Mouse (Mus musculus): Measurements from ENCODE around the gene Cercam. TPM values are rescaled to one million over a fixed set of nuclear protein-coding genes. Genes with fewer than 3 reads are reported as not detected.

The Cercam gene
- 0.62 TPM for total RNA-seq (2023)

DNA sequence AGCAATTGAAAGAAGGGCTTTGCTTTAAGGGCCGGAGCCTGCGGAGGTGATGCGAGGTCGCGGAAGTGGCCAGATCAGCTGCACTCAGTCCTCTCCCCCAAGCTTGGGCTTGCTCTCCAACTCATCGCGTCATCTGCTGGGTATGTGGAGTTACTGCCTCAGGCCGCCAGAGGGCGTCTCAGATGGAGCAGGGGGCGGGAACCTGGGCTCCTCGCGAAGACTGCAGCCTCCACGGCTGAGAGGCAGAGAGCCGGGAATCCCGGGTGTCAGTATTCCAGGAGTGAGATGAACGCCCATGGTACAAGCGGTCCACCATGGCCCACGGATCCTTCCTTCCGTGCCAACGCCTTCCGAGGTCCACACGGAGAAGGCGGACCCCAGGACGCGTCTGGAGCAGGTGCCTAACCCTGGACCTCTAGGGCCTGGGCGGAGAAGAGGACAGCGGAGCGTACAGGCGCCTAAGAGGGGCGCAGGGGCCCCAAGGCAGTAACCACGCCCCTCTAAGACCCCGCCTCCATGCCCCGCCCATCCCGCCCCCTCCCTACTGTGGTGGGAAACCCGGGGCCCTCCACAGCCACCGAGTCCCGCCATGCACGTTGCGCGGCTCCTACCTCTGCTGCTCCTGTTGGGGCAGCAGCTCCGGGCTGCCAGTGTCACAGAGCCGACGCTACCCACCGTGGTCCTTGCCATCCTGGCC is at the start of gene Cercam:
TSS of gene Cercam (plus strand) at position 216 of the 697 bp plus-strand sequence.

DNA sequence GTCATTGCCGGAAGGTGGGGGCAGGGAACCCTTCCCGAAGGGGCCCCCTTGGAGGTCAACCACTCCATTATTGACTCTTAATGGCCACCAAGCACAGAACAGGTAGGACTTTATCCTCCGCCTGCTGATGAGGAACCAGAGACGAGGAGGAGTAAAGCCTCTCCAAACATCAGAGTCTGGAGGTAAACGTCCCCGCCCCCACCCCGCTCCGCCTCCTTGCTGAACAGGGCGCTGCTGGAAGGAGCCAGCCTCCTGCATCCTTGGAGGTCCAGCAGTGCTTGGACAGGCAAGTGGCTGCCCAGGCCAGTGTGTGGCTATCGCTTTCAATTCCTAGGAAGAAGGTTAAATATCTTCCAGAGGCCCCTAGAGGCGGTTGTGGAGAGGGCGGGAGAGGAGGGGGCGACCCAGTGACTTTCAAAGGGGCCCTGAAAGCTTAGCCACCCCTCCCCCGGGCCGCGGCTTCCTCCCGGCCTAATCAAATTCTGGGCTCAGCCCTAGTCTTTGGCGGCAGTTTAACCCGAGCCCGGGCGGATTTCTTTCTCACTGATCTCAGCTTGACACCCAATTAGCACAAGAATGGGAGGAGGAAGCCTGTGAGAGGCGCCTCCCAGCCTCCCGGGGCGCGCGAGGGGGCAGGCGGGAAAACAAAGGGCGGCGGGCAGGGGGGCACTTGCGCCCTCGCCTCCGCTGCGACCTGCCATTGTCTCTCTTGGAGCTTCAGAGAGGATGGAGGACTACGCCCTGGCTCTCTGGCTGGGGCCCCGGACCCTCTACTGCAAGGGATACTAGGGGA is 48.7 kb upstream of the Cercam start, which contains the start of gene Urm1:
TSS of gene Urm1 (plus strand) at position 51 of the 793 bp plus-strand sequence.

DNA sequence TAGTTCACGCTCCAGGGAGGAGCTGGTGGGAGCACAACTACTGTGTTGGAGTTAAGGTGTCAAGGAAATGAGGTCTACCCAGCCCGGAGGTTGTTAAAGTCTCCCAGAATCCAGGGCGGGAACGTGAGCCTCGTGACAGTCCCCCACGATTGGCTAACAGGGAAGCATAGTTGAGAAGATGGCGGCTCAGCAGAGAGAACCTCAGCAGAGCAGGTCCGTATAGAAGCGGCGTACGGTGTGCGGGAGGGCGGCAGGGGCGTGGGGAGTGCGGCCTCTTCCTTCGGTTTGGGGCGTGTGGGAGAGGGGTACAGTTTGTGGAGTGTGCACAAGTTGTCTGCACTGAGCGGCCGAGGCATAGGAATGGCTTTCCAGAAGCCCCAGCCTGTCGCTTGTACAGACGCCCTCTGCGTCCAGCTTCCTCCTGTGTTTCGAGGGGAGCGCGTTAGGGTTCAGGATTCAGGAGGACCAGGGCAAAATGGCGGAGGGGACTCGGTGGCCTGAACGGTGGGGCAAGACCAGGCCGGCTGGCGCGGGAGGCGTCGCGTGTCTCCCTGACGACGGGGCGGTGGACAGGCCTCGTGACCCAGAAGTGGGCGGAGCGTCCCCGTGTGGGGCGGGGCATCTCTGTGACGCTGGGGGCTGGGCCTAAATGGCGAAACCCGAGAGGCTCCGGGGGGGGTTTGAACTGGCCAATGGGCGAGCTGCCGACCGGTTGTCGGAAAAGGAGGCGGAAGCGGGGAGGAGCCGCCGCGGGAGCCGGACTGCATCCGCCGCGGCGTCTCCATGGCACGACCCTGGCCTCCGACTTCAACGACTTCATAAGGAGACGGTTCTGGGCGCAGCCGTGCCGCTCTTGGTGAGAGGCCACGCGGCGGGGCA is 20.3 kb downstream of the Cercam start, which contains the start of gene Odf2:
TSS of gene Odf2 (plus strand) at position 156 of the 879 bp plus-strand sequence.

Other genes starting within 250 kb of the Cercam start
- gene Rapgef1, start 249.4 kb upstream of the Cercam start, total RNA-seq (2023) = 142 TPM
- not detected for gene Gm13420, start 117.5 kb upstream of the Cercam start, total RNA-seq (2023)
- 2.6 TPM for gene Gm13547, start 109.9 kb upstream of the Cercam start, total RNA-seq (2023)
- 3.8 TPM for gene Coq4, start 81.7 kb upstream of the Cercam start, total RNA-seq (2023)
- gene Trub2, start 80.7 kb upstream of the Cercam start, total RNA-seq (2023) = 42.2 TPM
- gene Slc27a4, start 66.5 kb upstream of the Cercam start, total RNA-seq (2023) = 17.5 TPM
- 38.6 TPM for gene Urm1, start 49.1 kb upstream of the Cercam start, total RNA-seq (2023)
- gene Odf2, start 20.1 kb downstream of the Cercam start, total RNA-seq (2023) = 78.7 TPM
- 60.2 TPM for gene Gle1, start 66.3 kb downstream of the Cercam start, total RNA-seq (2023)
- gene Sptan1, start 96.4 kb downstream of the Cercam start, total RNA-seq (2023) = 311 TPM
- 0.33 TPM for gene Wdr34, start 179.7 kb downstream of the Cercam start, total RNA-seq (2023)
- gene Set, start 188.2 kb downstream of the Cercam start, total RNA-seq (2023) = 229 TPM
- 1.5 TPM for gene Pkn3, start 208.5 kb downstream of the Cercam start, total RNA-seq (2023)
- gene Zdhhc12, start 224.5 kb downstream of the Cercam start, total RNA-seq (2023) = 15.4 TPM